Mouse (Mus musculus): ENCODE measurements around the gene Dock10.

Dock10 gene

DNA sequence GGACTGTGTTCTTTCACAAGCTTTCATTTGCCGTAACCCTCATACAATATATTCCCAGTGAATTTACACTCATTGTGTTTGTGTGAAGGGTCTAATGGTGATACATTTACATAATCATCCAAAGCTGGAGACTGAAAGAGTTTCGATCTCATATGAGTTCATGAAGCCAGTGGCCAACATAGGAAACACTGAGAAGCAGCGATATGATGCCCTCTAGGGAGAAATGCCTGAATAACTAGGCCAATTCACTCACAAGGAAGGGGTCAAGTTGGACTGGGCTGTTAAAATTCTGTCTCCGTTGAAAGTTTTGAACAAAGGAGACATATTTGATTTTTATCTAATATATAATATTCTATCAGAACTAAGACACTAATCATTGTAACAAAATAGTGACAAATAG lies 30.9 kb downstream of the Dock10 start:
- DNase-seq = no peak

DNA sequence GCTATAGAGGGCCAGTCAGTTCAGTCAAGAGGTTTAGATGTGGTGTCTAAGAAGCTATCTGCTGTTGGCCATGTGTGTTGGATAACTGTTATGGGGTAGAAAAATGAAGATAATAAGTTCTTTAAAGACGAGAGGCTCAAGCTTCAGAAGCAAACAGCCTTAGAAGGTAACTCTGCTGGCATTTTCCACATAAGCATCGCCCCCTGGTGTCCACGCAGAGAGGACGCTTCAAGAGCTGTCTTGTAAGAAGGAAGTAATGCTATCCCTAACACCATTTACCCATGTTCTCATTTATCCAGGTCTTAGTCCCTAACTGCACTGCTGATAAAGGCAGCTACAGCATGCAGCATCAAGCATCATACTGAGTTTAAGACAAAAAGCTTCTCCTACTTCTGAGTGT lies 35.7 kb downstream of the Dock10 start:
- peak; percentile 42 to 51 for DNase-seq

DNA sequence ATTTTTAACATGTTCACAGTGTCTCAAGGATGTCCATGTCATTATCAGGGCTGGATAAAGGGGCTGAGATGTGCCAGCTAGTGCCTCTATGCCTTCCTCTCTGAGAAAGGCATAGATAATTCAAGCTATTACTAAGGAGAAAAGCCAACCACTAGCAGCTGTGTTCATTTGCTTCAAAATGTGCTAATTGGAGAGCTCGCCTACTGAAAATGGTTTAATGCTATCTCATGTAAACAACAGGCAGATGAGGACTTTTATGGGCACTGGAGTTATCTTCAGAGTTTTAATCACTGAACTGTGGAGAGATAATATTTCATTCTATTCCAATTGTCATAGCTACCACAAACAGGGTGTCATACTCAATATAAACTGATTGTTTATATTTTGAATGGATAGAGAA lies 36.3 kb downstream of the Dock10 start:
- no peak for DNase-seq

DNA sequence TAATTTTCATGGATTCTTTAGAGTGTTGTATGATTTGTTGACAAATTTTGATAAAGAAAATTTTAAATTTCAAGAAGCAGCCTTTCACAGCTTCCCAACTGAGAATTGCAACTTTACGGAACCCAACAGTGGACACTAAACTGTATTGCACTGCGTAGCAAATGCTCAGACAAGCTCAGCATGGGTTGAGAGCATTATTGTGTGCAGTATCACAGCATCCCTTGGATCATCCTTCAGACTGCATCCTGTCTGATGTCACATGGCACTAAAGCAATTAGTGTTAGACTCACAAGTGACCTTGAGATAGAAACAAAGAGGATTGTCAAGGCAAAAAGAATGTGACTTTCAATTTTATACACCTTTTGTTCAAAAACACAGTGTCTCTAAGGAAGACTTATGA lies 37.1 kb downstream of the Dock10 start:
- DNase-seq = no peak

GRCm38 (mm10) chr1:80720146-80720545 lies 38.2 kb downstream of the Dock10 start:
- DNase-seq = no peak

- DNase-seq = no peak
Measured at GRCm38 (mm10) chr1:80719436-80719835, 38.9 kb downstream of the Dock10 start.

DNA sequence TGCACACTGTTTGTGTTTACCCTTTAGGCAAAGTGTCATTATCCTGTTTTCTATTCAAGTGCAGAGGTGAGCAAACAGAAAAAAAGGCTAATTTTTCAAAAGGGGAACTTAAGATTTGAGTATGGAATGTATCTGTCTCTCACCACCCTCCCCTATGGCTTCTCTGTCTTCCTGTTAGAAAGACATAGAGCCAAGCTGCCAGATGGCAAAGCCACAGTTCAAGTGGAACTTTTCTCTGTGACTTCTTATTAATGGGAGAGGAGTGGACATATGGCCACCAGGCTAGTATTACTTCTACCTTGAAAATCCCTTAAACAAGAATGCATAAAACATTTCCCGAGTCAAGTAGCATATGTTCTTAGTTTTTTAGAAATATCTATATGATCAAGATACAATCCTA lies 39.7 kb downstream of the Dock10 start:
- no peak for DNase-seq

GRCm38 (mm10) chr1:80715917-80716316 lies 42.4 kb downstream of the Dock10 start:
- no peak for DNase-seq

- no peak for DNase-seq
Measured at GRCm38 (mm10) chr1:80713920-80714319, 44.4 kb downstream of the Dock10 start.

- DNase-seq = no peak
Measured at GRCm38 (mm10) chr1:80710607-80711261, 47.6 kb downstream of the Dock10 start.

GRCm38 (mm10) chr1:80710097-80710541 lies 48.2 kb downstream of the Dock10 start:
- DNase-seq = no peak

- no peak for DNase-seq
Measured at GRCm38 (mm10) chr1:80709299-80709698, 49.0 kb downstream of the Dock10 start.

DNA sequence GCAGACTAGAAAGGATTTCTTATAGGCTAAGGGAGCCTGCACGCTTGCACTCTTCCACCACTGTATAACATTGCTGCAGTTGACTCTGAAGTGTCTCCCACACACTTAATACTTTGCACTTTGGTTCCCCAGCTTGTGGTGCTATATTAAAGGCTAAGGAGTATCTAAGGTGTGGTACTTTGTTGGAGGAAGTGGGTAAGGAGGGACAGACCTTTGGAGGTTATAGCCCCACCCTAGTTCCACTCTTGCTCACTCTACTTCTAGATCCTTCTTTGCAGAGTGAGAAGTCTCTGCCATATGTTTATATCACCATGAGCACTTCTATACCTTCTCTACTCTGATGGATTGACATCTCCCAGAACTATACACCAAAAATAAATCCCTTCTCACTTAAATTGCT lies 55.0 kb downstream of the Dock10 start:
- DNase-seq = no peak

DNA sequence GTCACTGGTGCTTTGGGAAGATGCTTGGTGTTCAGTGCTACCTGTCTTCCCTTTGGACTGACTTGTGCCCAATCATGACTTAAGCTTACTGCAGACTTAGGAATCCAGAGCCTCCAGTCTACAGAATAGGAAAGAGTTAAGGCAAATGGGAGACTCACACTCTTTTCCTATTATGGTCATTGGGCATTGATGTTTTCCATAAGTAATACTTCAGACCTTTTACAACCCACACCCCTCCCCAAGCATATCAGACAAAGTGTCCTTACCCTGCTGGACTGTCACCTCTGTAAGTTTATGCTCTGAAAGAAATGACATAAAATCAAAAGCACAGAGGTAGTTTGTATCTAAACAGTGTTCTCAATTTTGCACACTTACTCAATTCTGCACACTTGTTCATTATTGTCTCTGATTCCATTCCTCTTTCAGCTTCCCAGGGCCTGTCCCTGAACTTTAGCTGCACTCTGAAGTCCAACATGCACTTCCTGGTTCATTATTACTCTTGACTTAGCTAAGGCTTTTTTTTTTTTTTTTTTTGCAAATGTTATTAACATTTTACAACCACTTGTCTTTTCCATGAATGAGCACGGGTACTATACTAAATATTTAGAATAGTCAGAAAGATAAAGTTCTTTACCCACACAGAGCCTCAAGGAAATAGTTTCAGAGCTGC lies 82.2 kb downstream of the Dock10 start:
- DNase-seq = no peak

DNA sequence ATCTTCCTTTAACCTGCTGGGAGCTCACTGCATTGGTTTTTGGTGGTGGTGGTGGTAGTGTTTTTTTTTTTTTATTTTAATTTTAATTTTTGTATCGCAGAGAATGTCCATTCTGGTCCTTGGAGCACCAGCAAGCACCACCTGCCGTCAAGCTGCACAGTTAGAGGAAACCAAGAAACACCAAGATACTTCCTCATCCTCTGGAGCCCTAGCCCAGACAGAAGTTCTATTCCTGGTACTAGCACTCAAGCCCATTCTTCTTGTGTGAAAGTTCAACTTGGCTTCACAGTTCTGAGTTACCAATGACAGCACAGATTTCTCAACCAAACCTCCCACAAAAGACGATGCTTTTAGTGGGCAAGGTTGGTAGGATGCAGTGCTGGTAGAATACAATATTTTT lies 86.6 kb downstream of the Dock10 start:
- no peak for DNase-seq

DNA sequence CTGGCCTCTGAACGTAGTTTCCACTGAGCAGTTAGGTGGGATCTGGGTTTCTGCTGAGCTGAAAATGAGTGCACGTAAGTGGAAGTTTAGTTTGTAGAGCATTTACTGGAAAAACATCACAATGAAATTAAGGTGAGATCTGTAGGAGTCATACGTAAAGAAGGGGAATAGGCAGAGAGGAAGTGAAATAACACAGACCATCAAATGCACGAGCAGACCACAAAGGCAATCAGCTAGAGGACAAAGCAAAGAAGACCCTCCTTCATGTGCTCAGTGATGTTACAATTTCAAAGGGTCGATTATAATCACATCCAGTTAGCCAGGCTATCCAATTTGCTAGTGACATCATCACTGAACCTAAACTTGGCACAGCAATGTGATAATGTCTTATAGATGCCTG lies 87.3 kb downstream of the Dock10 start:
- no peak for DNase-seq

- no peak for DNase-seq
Measured at GRCm38 (mm10) chr1:80670387-80670786, 87.9 kb downstream of the Dock10 start.

DNA sequence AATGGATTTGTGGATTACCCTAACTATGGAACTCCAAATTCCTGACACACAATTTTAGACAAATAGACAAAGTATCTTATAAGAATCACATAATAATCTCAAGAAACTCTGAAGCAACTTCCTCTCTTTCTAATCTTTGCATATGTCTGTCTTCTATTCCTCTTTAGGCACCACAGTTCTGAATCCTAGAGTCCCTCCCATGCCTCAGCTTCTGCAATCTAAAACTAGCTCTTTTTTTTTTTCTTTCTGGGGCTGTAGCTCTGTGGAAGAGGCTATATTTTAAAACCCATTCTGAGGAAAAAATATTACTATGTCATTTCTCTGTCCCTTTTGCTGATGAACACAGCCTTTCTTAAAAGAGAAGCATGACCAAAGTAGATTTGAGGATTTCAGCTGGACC lies 92.6 kb downstream of the Dock10 start:
- no peak for DNase-seq

GRCm38 (mm10) chr1:80665161-80665560 lies 93.2 kb downstream of the Dock10 start:
- peak; percentile 28 to 37 for DNase-seq

- DNase-seq = no peak
Measured at GRCm38 (mm10) chr1:80661506-80662402, 96.6 kb downstream of the Dock10 start.

DNA sequence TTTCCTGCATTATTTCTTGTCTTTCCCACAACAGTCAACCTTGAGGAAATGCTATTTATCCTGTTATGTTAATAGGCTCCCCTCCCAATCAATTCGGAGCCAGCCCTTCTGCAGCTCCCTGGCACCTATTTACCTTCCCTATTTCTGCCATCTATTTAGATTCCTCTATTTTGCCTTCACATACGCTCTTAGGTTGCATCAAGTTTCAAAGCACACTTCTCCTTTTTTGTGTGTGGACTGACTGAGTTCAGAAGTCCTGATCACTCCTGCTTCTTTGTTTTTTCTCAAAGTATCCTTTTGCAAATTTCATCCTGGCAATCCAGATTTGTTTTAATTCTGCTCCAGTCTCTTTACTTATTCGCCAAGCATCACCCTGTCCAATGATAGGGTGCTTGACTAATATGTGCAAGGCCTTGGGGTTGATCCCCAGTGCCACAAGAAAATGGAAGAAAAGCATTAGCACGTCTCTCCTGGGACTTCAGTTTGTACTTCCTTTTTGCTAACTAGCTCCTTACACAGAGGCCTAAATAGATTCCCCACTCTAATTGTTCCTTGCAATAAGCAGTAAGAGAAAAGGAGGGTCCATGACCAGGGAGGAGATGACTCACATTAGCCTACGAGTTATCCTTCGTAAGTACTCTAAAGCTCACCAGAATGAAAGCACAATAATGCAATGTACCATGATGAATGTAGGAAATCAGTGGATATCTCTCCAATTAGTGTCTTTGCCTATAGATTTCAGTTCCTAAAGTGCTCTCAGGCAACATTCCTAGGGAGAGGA lies 98.7 kb downstream of the Dock10 start:
- DNase-seq = no peak

DNA sequence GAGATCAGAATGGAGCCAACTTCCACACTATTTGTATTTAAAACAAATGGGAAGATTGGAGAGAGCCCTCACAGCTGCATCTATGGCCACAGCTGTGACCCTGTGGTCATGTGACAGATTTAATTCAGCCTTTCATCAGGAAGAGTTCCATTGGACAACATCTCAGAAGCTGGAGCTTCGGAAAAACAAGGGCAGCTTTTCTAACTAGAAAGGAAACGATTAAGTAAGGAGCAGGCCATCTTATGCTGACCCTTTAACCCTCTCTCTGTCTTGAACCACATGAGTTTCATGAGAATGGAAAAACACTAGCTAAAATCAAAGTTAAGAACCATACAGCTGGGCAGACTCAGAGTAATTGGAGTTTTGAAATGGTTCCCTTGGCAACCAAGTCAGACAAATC lies 101.9 kb downstream of the Dock10 start:
- DNase-seq = no peak

DNA sequence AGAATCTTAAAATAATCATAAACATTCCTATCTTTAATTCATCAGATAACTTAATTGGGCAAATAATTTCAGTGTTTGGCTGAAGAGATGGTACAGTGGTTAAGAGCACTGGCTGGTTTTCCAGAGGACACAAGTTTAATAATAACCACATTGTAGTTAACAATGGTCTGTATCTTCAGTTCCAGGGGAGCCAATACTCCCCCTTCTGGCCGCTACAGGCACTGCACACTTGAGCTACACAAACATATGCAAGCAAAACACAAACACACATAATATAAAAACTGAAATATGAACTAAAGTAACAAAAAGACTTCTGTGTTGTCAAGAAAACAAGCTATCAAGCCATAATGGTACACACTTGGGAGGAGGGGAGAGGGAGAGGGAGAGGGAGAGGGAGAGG lies 102.5 kb downstream of the Dock10 start:
- no peak for DNase-seq

All from lung, adult 18-20 months (tissue).